Mouse (Mus musculus) liver, embryonic 12.5 days (tissue): ENCODE data around the gene Tgoln1. TPM values are rescaled to one million over a fixed set of nuclear protein-coding genes. Genes with fewer than 3 reads are reported as not detected.

Experiments
- ATAC-seq: fragments of 200-750 bp; cut with Nextera tagmentation; 2 replicates; pipeline ENCODE4 v1.8.0; 2017; ENCODE audit warnings: moderate number of reproducible peaks, mild to moderate bottlenecking, moderate library complexity
- H3K27ac ChIP-seq: fragments of 300-500 bp; sonication (generic); 2 replicates; pipeline ENCODE4 v1.5.1; 2016; ENCODE audit warnings: mild to moderate bottlenecking
- H3K27me3 ChIP-seq: fragments of 300-500 bp; sonication (generic); replicated peaks from 2 replicates; pipeline ENCODE4 v1.6.1; 2016; ENCODE audit warnings: mild to moderate bottlenecking, moderate library complexity
- H3K36me3 ChIP-seq: fragments of 300-500 bp; sonication (generic); 2 replicates; pipeline ENCODE4 v1.6.1; 2016; ENCODE audit warnings: mild to moderate bottlenecking, moderate library complexity
- H3K4me1 ChIP-seq: fragments of 300-500 bp; sonication (generic); 2 replicates; pipeline ENCODE4 v1.6.1; 2016
- H3K4me2 ChIP-seq: fragments of 300-500 bp; sonication (generic); 2 replicates; pipeline ENCODE4 v1.6.1; 2016; ENCODE audit warnings: mild to moderate bottlenecking, moderate library complexity
- H3K4me3 ChIP-seq: fragments of 300-500 bp; sonication (generic); 2 replicates; pipeline ENCODE4 v1.5.1; 2016; ENCODE audit warnings: mild to moderate bottlenecking, moderate library complexity
- H3K9ac ChIP-seq: fragments of 300-500 bp; sonication (generic); 2 replicates; pipeline ENCODE4 v1.6.1; 2016; ENCODE audit warnings: mild to moderate bottlenecking, moderate library complexity
- H3K9me3 ChIP-seq: fragments of 300-500 bp; sonication (generic); replicated peaks from 2 replicates; pipeline ENCODE4 v1.6.1; 2016; ENCODE audit warnings: mild to moderate bottlenecking, moderate library complexity
- WGBS: fragments of 180-500 bp; shearing (Covaris S2); methylation state at CpG from one replicate; pipeline ENCODE4 v1.1.7; 2016; ENCODE audit not compliant: insufficient replicate concordance; 5-methylcytosine and 5-hydroxymethylcytosine counted together
- polyA plus RNA-seq: library from polyadenylated mRNA; unstranded; fragments of >200 nt; fragmentation: Nextera tagmentation; extraction: Ambion mirVana; gene quantifications from 2 replicates; pipeline ENCODE4 v1.2.1, GENCODE M21; 2016

Gene Tgoln1
- polyA plus RNA-seq, 1 experiment from 2014 or later: 18.8 TPM

DNA sequence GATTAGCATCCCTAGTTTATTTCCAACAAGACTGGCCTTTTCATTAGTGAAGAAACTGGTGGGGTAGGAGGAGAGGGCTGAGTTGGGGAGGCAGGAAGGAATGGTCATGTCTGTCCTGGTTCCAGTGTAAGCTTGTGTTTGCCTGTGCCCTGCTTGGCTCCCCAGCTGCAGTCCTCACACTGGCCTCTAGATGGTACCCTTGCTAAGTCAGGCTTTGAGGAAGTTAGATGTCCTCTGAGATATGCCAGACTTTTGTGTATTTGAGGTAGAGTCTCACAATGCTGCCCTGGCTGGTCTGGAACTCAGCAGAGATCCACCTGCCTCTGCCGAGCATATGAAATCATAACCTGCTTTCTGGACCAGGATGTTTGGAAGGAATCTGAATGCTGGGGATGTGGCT is 15.1 kb downstream of the Tgoln1 start:
- Histone ChIP-seq H3K36me3 (peaks cover 32% of the 10 kb centered on the region), H3K27ac (no peak overlapping the region), H3K9ac (no peak overlapping the region), H3K4me3 (no peak overlapping the region), H3K4me1 (peaks cover 24% of the 10 kb centered on the region), H3K27me3 (no peaks in the 10 kb centered on the region), H3K4me2 (no peak overlapping the region), H3K9me3 (no peaks in the 10 kb centered on the region)
- no peak for ATAC-seq
- WGBS: 35% methylated on average over 1 of the region's 1 CpGs

DNA sequence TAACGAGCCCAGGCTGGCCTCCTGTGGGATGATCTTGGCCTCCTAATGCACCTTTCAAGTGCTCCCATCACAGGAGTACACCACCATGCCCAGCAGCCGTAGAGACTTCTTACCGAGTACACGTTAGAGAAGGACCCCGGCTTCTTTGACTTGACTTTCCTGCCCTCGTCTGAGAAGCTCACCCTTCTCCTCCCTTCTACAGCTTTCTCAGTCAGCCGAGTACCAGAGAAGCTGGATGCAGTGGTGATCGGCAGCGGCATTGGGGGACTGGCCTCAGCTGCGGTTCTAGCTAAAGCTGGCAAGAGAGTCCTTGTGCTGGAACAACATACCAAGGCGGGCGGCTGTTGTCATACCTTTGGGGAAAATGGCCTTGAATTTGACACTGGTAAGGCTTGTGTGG is 16.0 kb downstream of the Tgoln1 start:
- WGBS: 83% methylated on average over 12 of the region's 12 CpGs
- no peak for ATAC-seq
- no peaks in the 10 kb centered on the region for H3K9me3 ChIP-seq
- H3K4me3 ChIP-seq: no peak overlapping the region
- H3K4me1 ChIP-seq: peaks cover 24% of the 10 kb centered on the region
- H3K9ac ChIP-seq: no peak overlapping the region
- H3K36me3 ChIP-seq: peaks cover 22% of the 10 kb centered on the region
- no peaks in the 10 kb centered on the region for H3K27me3 ChIP-seq
- no peak overlapping the region for H3K4me2 ChIP-seq
- H3K27ac ChIP-seq: no peak overlapping the region

DNA sequence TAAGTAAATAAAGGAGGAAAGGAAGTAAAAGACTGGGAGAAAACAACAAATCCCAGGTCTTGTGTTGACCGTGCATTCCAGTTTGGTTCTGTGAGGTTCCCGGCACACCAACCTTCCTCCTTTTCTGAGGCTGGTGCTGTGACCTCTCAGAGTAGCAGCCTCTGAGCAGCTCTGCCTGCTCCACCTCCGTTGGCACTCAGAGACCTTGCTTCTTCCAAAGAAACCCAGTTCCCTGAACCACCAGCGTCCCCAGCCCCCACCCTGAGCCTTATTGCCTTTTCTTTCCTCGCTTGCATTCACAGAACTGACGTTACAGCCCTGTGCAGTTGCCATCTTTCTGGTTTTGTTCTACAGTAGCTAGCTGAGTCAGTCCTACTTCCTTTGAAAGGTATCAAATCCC is 16.6 kb downstream of the Tgoln1 start:
- H3K4me3 ChIP-seq: no peak overlapping the region
- ATAC-seq: no peak
- peaks cover 24% of the 10 kb centered on the region for H3K4me1 ChIP-seq
- no peak overlapping the region for H3K4me2 ChIP-seq
- H3K36me3 ChIP-seq: peaks cover 17% of the 10 kb centered on the region
- H3K27ac ChIP-seq: no peak overlapping the region
- H3K9ac ChIP-seq: no peak overlapping the region
- no peaks in the 10 kb centered on the region for H3K9me3 ChIP-seq
- H3K27me3 ChIP-seq: no peaks in the 10 kb centered on the region
- WGBS: 72% methylated on average over 6 of the region's 6 CpGs

DNA sequence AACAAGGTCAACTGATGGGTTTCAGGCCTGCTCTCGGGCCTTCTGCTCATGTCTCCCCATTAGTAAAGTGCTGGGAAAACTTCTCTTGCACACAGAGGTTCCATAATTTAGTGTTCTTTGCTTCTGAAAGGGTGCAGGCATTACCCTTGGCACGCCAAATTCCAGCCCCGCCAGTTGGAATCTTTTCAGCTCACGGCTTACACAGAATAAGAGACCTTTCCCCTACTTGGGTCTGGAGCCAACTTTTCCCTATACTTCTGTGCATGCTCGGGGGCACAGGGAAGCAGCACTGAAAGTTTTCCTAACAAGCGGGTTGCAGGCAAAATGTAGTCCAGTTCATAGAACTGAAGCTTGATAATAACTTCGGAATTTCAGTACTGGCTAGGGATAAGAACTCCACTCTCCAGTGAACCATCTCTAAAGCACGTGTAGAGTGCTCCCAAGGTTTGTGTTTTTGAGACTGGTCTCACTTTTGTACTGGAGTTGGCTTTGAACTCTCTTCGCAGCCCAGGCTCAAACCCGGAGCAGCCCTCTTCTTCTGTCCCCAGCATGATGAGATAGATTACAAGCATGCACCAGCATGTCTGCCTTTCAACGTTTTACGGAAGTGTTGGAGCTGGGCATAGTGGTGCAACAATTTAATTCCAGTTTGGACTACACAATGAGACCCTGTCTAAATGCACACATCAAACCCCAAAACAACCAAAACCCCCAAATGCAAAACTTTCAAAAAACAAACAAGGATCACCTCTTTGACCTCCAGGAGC is 17.8 kb downstream of the Tgoln1 start:
- Histone ChIP-seq H3K9me3 (no peaks in the 10 kb centered on the region), H3K4me3 (peak overlapping the region; percentile 66), H3K9ac (peak overlapping the region; percentile 76), H3K4me1 (peaks cover 24% of the 10 kb centered on the region), H3K27me3 (no peaks in the 10 kb centered on the region), H3K4me2 (peak overlapping the region; percentile 82), H3K36me3 (peaks cover 8% of the 10 kb centered on the region), H3K27ac (peak overlapping the region; percentile 59)
- ATAC-seq: peak; percentile 2; the same call in 1 of the 2 replicates
- 30% methylated on average over 12 of the region's 12 CpGs for WGBS

DNA sequence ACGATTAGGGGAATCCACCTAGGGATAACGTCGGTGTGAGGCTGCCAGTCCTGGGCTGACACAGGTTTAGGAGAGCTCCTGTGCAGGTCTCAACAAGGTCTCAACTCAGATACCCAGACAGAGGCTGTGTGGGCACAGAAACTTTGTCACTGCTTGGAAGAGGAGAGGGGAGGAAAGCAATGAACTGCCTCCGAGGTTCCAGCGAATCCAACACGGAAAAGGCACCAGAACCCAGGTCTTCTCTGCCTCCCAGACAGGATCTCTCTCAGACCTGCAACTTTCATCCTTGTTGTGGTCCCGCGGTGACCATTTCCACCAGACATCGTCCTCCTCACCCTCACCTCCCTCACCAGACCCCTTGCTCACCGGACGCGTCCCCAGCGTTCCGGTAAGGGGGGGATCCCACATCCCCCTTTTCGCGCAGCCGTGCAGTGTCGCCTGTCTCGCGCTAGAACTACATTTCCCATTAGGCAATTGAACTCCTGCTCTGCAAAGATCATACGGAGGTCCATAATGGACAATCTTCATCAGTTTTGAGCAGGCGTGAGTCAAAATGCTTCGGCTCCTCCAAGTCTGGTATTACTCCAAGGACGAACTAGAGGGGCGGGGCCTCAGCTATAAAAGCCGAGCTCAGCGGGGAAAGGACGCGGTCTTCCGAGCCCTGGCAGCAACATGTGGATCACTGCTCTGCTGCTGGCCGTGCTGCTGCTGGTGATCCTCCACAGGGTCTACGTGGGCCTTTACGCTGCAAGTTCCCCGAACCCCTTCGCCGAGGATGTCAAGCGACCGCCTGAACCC is 18.6 kb downstream of the Tgoln1 start, which contains the start of the genes Elmod3 and Retsat:
TSS of gene Elmod3 (minus strand) at position 458 of the 798 bp plus-strand sequence.
TSS of gene Retsat (plus strand) at position 520 of the 798 bp plus-strand sequence.
- H3K36me3 ChIP-seq: peaks cover 7% of the 10 kb centered on the region; the same call in 1 of the 2 replicates
- no peaks in the 10 kb centered on the region for H3K27me3 ChIP-seq
- peak within 1 kb of the TSS; percentile 76 for H3K9ac ChIP-seq
- 1% methylated on average over 38 of the region's 38 CpGs for WGBS
- H3K4me1 ChIP-seq: peaks cover 24% of the 10 kb centered on the region
- peak within 1 kb of the TSS; percentile 82 for H3K4me2 ChIP-seq
- no peaks in the 10 kb centered on the region for H3K9me3 ChIP-seq
- H3K27ac ChIP-seq: peak within 1 kb of the TSS; percentile 59
- peak within 1 kb of the TSS; percentile 66 for H3K4me3 ChIP-seq
- ATAC-seq: peak; percentile 85

DNA sequence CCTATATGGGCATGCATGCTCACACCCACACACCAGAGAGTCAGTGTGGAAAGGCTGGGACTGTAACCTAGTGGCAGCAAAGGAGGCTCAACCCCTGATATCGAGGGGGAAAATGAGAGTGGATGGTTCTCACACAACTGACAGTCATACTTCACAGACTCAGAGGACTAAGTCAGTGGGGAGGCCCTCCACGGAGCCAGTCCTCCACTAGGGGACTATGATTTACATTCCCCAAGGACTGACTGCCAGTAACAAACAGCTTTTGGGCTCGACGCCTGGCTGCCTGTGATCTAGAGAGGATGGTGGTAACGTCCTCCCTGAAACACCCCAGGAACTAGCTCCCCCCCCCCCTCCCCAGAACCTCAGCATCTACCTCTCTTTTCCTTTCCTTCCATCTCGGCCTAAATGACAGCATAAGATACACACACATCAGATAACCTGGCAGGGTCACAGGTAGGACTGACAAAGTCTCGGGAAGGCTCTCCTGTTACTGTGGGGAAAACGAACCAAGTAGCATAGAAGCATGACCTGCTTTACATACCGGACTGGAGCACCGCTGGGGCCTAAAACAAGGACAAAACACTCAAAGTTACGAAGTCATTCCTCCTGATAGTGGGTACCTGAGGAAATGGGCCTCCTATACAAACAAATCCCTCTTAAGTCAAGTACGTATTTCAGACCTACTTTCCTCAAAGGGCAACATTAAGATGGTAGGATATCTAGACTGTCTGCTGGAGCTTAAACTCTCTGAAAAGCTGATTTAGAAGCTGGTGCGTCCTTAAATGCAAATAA is 19.5 kb downstream of the Tgoln1 start:
- Histone ChIP-seq H3K4me1 (peaks cover 24% of the 10 kb centered on the region), H3K4me2 (peak overlapping the region; percentile 82), H3K9ac (peak overlapping the region; percentile 76), H3K4me3 (peak overlapping the region; percentile 66), H3K36me3 (0 out of 2 replicates have a peak, but pooled peaks cover 4% of the 10 kb centered on the region), H3K9me3 (no peaks in the 10 kb centered on the region), H3K27me3 (no peaks in the 10 kb centered on the region), H3K27ac (peak overlapping the region; percentile 47)
- 59% methylated on average over 13 of the region's 13 CpGs for WGBS
- no peak for ATAC-seq

DNA sequence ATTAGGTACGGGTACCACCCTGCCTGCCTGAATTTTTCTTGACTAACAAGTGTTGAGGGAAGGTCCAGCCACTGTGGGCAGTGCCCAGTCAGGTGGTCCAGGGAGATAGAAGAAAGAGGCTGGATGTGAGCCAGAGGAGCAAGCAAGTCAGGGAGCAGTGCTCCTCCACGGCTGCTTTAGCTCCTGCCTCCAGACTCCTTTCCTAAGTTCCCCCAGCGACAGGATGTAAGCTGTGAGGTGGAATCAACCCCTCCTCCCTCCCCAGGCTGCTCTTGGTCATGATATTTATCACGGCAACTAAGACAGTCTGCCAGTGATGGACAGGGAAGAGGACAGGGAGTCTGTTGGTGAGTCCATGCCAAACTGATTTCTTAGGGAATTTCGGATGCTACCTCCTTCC is 22.9 kb downstream of the Tgoln1 start:
- H3K9me3 ChIP-seq: no peaks in the 10 kb centered on the region
- 58% methylated on average over 5 of the region's 5 CpGs for WGBS
- ATAC-seq: no peak
- H3K4me1 ChIP-seq: peaks cover 16% of the 10 kb centered on the region
- no peak overlapping the region for H3K9ac ChIP-seq
- H3K4me3 ChIP-seq: no peak overlapping the region
- no peak overlapping the region for H3K27ac ChIP-seq
- 0 out of 2 replicates have a peak, but pooled peaks cover 4% of the 10 kb centered on the region for H3K36me3 ChIP-seq
- no peaks in the 10 kb centered on the region for H3K27me3 ChIP-seq
- H3K4me2 ChIP-seq: no peak overlapping the region

DNA sequence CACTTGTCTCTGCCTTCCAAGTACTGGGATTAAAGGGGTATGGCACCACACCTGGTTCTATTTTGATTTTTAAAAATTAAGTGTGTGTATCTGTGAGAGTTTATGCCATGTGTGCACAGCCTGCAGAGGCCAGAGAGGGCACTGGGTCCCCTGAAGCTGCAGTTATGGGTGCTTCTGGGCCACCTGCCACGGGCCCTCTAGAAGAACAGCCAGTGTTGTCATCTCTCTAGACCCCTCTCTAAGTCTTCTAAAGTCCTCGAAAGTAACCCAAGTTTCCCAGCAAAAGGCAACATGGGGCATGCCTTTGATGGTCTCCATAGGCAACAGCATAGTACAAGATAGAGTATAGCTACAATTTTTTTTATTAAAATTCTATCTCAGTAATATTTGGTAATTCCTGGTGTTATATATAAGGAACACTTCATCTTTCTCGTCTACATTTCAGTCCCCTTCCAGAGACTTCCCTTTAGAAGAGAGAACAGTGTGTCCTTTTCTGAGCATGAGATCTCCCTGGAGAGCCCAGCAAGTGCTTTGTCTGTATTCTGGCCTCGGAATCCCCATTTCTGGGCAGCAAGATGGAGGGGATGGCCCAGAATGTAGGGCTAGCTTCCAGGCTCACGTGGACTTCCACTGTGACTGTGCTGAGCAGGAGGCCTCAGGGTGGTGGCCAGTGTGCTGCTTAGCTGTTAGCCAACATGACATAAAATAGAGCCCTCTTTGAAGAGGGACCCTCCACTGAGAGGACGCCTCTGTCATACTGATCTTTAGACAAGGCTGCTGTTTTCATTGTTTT is 23.6 kb downstream of the Tgoln1 start:
- no peak for ATAC-seq
- peaks cover 12% of the 10 kb centered on the region for H3K4me1 ChIP-seq
- no peak overlapping the region for H3K9ac ChIP-seq
- 70% methylated on average over 6 of the region's 6 CpGs for WGBS
- H3K27me3 ChIP-seq: no peaks in the 10 kb centered on the region
- 0 out of 2 replicates have a peak, but pooled peaks cover 4% of the 10 kb centered on the region for H3K36me3 ChIP-seq
- no peak overlapping the region for H3K27ac ChIP-seq
- no peaks in the 10 kb centered on the region for H3K9me3 ChIP-seq
- H3K4me3 ChIP-seq: no peak overlapping the region
- H3K4me2 ChIP-seq: no peak overlapping the region

DNA sequence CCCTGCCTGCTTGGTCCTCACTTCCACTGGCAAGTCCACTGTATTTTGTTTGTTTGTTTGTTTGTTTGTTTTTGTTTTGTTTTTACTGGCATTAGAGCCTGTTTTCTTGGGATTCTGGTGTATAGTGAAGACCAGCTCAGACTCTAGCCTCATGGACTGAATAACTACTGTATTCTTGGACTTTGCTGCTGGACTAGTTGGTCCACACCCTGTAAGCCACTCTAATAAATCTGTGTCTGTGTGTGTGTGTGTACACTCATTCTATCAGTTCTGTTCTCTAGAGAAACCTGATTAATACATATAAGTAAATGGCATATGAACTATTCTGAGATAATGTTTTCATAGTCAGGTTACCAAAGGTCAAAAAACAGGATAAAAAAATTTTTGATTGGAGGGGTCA is 26.7 kb downstream of the Tgoln1 start:
- no peaks in the 10 kb centered on the region for H3K4me1 ChIP-seq
- H3K27ac ChIP-seq: no peak overlapping the region
- no peaks in the 10 kb centered on the region for H3K9me3 ChIP-seq
- no peak overlapping the region for H3K4me2 ChIP-seq
- H3K4me3 ChIP-seq: no peak overlapping the region
- no peak for ATAC-seq
- no peaks in the 10 kb centered on the region for H3K27me3 ChIP-seq
- 0 out of 2 replicates have a peak, but pooled peaks cover 13% of the 10 kb centered on the region for H3K36me3 ChIP-seq
- no peak overlapping the region for H3K9ac ChIP-seq

DNA sequence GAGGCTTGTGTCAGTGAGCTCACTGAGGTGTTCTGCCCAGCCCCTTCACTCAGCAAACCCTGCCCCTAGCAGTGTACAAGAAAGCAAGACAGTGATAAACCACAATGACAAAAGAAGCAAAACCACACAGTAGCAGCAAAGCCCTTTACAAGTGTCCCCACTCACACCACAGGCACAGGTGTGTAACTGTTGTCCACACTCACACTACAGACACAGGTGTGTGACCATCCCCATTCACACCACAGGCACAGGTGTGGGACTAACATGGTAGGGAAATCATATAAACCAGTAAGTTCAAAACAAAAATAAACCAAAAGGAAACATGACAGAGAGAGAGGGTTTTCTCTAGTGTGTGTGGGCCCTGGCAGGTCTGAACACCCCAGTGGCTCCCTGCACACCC is 28.5 kb downstream of the Tgoln1 start:
- Histone ChIP-seq H3K36me3 (0 out of 2 replicates have a peak, but pooled peaks cover 10% of the 10 kb centered on the region), H3K4me1 (peaks cover 6% of the 10 kb centered on the region; the same call in 1 of the 2 replicates), H3K4me3 (no peak overlapping the region), H3K27ac (no peak overlapping the region), H3K4me2 (no peak overlapping the region), H3K9ac (no peak overlapping the region), H3K9me3 (no peaks in the 10 kb centered on the region), H3K27me3 (no peaks in the 10 kb centered on the region)
- no peak for ATAC-seq

DNA sequence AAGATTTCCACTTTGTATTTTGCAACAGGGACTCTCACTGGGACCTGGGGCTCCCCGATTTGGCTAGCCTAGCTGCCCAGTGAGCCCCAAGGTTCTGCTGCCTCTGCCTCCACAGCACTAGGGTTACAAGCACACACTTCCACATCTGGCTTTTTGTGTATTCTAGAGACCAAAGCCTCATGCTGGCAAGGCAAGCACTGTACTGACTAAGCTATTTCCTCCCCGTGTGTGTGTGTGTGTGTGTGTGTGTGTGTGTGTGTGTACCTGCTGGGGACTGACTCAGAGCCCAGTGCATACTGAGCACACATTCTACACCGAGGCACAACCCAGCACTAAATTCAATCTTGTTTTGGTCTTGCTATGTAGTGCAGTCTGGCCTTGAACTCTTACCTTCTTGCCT is 30.1 kb downstream of the Tgoln1 start:
- peaks cover 6% of the 10 kb centered on the region; the same call in 1 of the 2 replicates for H3K4me1 ChIP-seq
- no peak overlapping the region for H3K27ac ChIP-seq
- H3K9ac ChIP-seq: no peak overlapping the region
- WGBS: 64% methylated on average over 3 of the region's 3 CpGs
- H3K4me3 ChIP-seq: no peak overlapping the region
- no peaks in the 10 kb centered on the region for H3K9me3 ChIP-seq
- 0 out of 2 replicates have a peak, but pooled peaks cover 10% of the 10 kb centered on the region for H3K36me3 ChIP-seq
- ATAC-seq: no peak
- H3K4me2 ChIP-seq: no peak overlapping the region
- no peaks in the 10 kb centered on the region for H3K27me3 ChIP-seq
